Mouse (Mus musculus) hindbrain, postnatal 0 days (tissue): ENCODE results near the gene Csnk1g2. TPM values are rescaled to one million over a fixed set of nuclear protein-coding genes. Genes with fewer than 3 reads are reported as not detected.

Experiments
- ATAC-seq: fragments of 200-750 bp; cut with Nextera tagmentation; 2 replicates; pipeline ENCODE4 v1.8.0; 2017; ENCODE audit warnings: mild to moderate bottlenecking, moderate TSS enrichment, moderate library complexity
- DNase-seq: peaks from one replicate; pipeline ENCODE4 v3.0.0-alpha.2; 2015; ENCODE audit warnings: low spot score
- H3K27ac ChIP-seq: fragments of 300-500 bp; sonication (generic); 2 replicates; pipeline ENCODE4 v1.5.1; 2014; ENCODE audit warnings: mild to moderate bottlenecking
- H3K27me3 ChIP-seq: fragments of 300-500 bp; sonication (generic); 2 replicates; pipeline ENCODE4 v1.6.1; 2014; ENCODE audit warnings: low read length, mixed read lengths; ENCODE audit not compliant: insufficient read depth
- H3K36me3 ChIP-seq: fragments of 300-500 bp; sonication (generic); 2 replicates; pipeline ENCODE4 v1.6.1; 2014; ENCODE audit warnings: low read length, mixed read lengths; ENCODE audit not compliant: insufficient read depth
- H3K4me1 ChIP-seq: fragments of 300-500 bp; sonication (generic); 2 replicates; pipeline ENCODE4 v1.6.1; 2014; ENCODE audit warnings: antibody characterized with exemption, low read length, mixed read lengths; ENCODE audit not compliant: insufficient read depth
- H3K4me2 ChIP-seq: fragments of 300-500 bp; sonication (generic); 2 replicates; pipeline ENCODE4 v1.6.1; 2014; ENCODE audit warnings: low read depth, mild to moderate bottlenecking, low read length, moderate library complexity, mixed read lengths
- H3K4me3 ChIP-seq: fragments of 300-500 bp; sonication (generic); 2 replicates; pipeline ENCODE4 v1.5.1; 2014; ENCODE audit warnings: low read length
- H3K9ac ChIP-seq: fragments of 300-500 bp; sonication (generic); replicated peaks from 2 replicates; pipeline ENCODE4 v1.6.1; 2014; ENCODE audit warnings: mild to moderate bottlenecking, low read length, moderate library complexity, mixed read lengths
- H3K9me3 ChIP-seq: fragments of 300-500 bp; sonication (generic); 2 replicates; pipeline ENCODE4 v1.6.1; 2016; ENCODE audit warnings: low read length, mixed read lengths
- CTCF ChIP-seq: IDR thresholded peaks from 2 replicates; pipeline ENCODE4 v1.5.1; 2016; ENCODE audit warnings: antibody characterized with exemption, control low read depth, low read depth
- WGBS: fragments of 180-500 bp; shearing (Covaris S2); extraction: QIAGEN DNeasy Blood & Tissue Kit; methylation state at CpG from one replicate; pipeline ENCODE4 v1.1.7; 2014; 5-methylcytosine and 5-hydroxymethylcytosine counted together
- polyA plus RNA-seq: library from polyadenylated mRNA; unstranded; fragments of >200 nt; fragmentation: Nextera tagmentation; extraction: Ambion mirVana; gene quantifications from 2 replicates; pipeline ENCODE4 v1.2.1, GENCODE M21; 2015
- total RNA-seq: library from RNA; depleted of rRNA; stranded (reverse); fragments of >200 nt; gene quantifications from 2 replicates; pipeline ENCODE4 v1.2.3, GENCODE M21; 2014

The Csnk1g2 gene
- total and polyA plus RNA-seq, 2 experiments from 2014 or later, result 94.3 to 156 TPM

GRCm38 (mm10) chr10:80606737-80607350, 15.8 kb upstream of the Csnk1g2 start:
- Histone ChIP-seq H3K4me3 (no peak overlapping the region), H3K27ac (no peak overlapping the region), H3K9ac (no peak overlapping the region), H3K9me3 (no peaks in the 10 kb centered on the region), H3K27me3 (no peaks in the 10 kb centered on the region), H3K4me2 (no peak overlapping the region), H3K36me3 (peaks cover 30% of the 10 kb centered on the region), H3K4me1 (peaks cover 14% of the 10 kb centered on the region)
- ATAC-seq (no peak), DNase-seq (no peak)
- 94% methylated on average over 34 of the region's 34 CpGs for WGBS
- TF ChIP-seq CTCF, result no peak

- Histone ChIP-seq H3K4me2 (no peak overlapping the region), H3K9ac (no peak overlapping the region), H3K36me3 (peaks cover 34% of the 10 kb centered on the region), H3K27ac (no peak overlapping the region), H3K4me3 (no peak overlapping the region), H3K9me3 (no peaks in the 10 kb centered on the region), H3K27me3 (no peaks in the 10 kb centered on the region), H3K4me1 (peaks cover 7% of the 10 kb centered on the region)
- ATAC-seq, result no peak
- TF ChIP-seq CTCF, result no peak
- 93% methylated on average over 3 of the region's 3 CpGs for WGBS
- no peak for DNase-seq
Measured at GRCm38 (mm10) chr10:80608435-80608834, 14.2 kb upstream of the Csnk1g2 start.

GRCm38 (mm10) chr10:80609269-80609924, 13.2 kb upstream of the Csnk1g2 start:
- 94% methylated on average over 10 of the region's 10 CpGs for WGBS
- Histone ChIP-seq H3K9ac (no peak overlapping the region), H3K27ac (no peak overlapping the region), H3K9me3 (no peaks in the 10 kb centered on the region), H3K4me2 (no peak overlapping the region), H3K27me3 (no peaks in the 10 kb centered on the region), H3K36me3 (peaks cover 34% of the 10 kb centered on the region), H3K4me3 (no peak overlapping the region), H3K4me1 (no peaks in the 10 kb centered on the region)
- TF ChIP-seq CTCF, result no peak
- ATAC-seq (no peak), DNase-seq (no peak)

GRCm38 (mm10) chr10:80610116-80610785, 12.4 kb upstream of the Csnk1g2 start:
- H3K9ac ChIP-seq, result no peak overlapping the region
- H3K27ac ChIP-seq, result no peak overlapping the region
- H3K9me3 ChIP-seq, result no peaks in the 10 kb centered on the region
- no peak overlapping the region for H3K4me2 ChIP-seq
- no peaks in the 10 kb centered on the region for H3K4me1 ChIP-seq
- no peak for TF ChIP-seq CTCF
- no peak overlapping the region for H3K4me3 ChIP-seq
- ATAC-seq, result no peak
- no peaks in the 10 kb centered on the region for H3K27me3 ChIP-seq
- no peak for DNase-seq
- H3K36me3 ChIP-seq, result peaks cover 41% of the 10 kb centered on the region
- 85% methylated on average over 9 of the region's 9 CpGs for WGBS

GRCm38 (mm10) chr10:80611024-80611423, 11.6 kb upstream of the Csnk1g2 start:
- peak; percentile 81 for TF ChIP-seq CTCF
- Histone ChIP-seq H3K9me3 (no peaks in the 10 kb centered on the region), H3K4me3 (no peak overlapping the region), H3K4me2 (no peak overlapping the region), H3K36me3 (peaks cover 47% of the 10 kb centered on the region), H3K9ac (no peak overlapping the region), H3K4me1 (no peaks in the 10 kb centered on the region), H3K27ac (no peak overlapping the region), H3K27me3 (no peaks in the 10 kb centered on the region)
- ATAC-seq, result no peak
- 81% methylated on average over 4 of the region's 4 CpGs for WGBS
- peak; percentile 51 for DNase-seq

GRCm38 (mm10) chr10:80611905-80612304, 10.7 kb upstream of the Csnk1g2 start:
- no peak overlapping the region for H3K4me3 ChIP-seq
- ATAC-seq, result no peak
- TF ChIP-seq CTCF, result no peak
- H3K9ac ChIP-seq, result no peak overlapping the region
- no peak overlapping the region for H3K4me2 ChIP-seq
- H3K27me3 ChIP-seq, result no peaks in the 10 kb centered on the region
- no peak overlapping the region for H3K27ac ChIP-seq
- peaks cover 40% of the 10 kb centered on the region for H3K36me3 ChIP-seq
- no peaks in the 10 kb centered on the region for H3K4me1 ChIP-seq
- 95% methylated on average over 3 of the region's 3 CpGs for WGBS
- DNase-seq, result no peak
- H3K9me3 ChIP-seq, result no peaks in the 10 kb centered on the region
